Mouse (Mus musculus) forelimb bud, embryonic 11.5 days (tissue): ENCODE results near the gene 5430419D17Rik.

Experiments used
- DNase-seq: peaks from one replicate; pipeline ENCODE4 v3.0.0-alpha.2; 2012; ENCODE audit warnings: low read depth, low spot score

Gene 5430419D17Rik

GRCm38 (mm10) chr7:131314493-131314892, 140.3 kb downstream of the 5430419D17Rik start:
- DNase-seq: no peak

GRCm38 (mm10) chr7:131317587-131317986, 143.4 kb downstream of the 5430419D17Rik start:
- DNase-seq: peak; percentile 17

- DNase-seq: no peak
These were observed 144.1 kb downstream of the 5430419D17Rik start for GRCm38 (mm10) chr7:131318340-131318739.

GRCm38 (mm10) chr7:131322192-131322591, 148.0 kb downstream of the 5430419D17Rik start, which contains the start of gene Cuzd1:
Gene Cuzd1, minus strand, starts transcription at chr7:131322292.
- no peak for DNase-seq

- DNase-seq: no peak
These were observed 152.9 kb downstream of the 5430419D17Rik start for GRCm38 (mm10) chr7:131327054-131327453.

GRCm38 (mm10) chr7:131329416-131329815, 155.2 kb downstream of the 5430419D17Rik start, which contains the start of gene Fam24b:
Gene Fam24b, minus strand, starts transcription at chr7:131329516.
- no peak for DNase-seq

- DNase-seq: no peak
These were observed 157.5 kb downstream of the 5430419D17Rik start for GRCm38 (mm10) chr7:131331688-131332087.

- DNase-seq: no peak
These were observed 159.4 kb downstream of the 5430419D17Rik start, which contains the start of gene Fam24a for GRCm38 (mm10) chr7:131333564-131333963. Gene Fam24a, plus strand, starts transcription at chr7:131333864.

- no peak for DNase-seq
These were observed 163.4 kb downstream of the 5430419D17Rik start for GRCm38 (mm10) chr7:131337502-131338068.

- DNase-seq: no peak
These were observed 171.8 kb downstream of the 5430419D17Rik start for GRCm38 (mm10) chr7:131345856-131346541.
